Mouse (Mus musculus): Measurements from ENCODE around the gene Tesc.

Tesc gene

DNA sequence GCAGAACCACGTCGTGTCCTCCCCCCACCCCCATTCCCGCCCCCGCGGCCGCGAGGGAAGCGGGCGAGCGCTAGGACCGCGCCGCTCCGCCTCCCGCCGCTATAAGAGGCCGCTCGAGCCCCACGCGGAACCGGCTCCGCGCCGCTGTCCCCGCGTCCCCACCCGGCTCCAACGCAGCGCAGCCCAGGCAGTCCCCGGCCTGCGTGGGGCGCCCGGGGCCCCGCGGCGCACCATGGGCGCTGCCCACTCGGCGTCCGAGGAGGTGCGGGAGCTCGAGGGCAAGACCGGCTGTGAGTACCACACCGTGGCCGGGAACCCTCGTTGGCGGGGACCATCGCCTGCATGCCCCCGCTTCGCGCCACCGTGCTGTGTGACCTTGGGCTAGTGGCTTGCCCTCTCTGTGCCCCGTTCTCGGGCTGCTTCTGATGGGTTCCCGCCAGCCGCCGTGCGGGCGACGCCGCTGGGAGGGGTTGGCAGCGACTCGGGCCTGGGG, at the start of gene Tesc:
Tesc (plus strand) TSS at position 46 of the 493 bp plus-strand sequence.
- DNase-seq (ENCODE audit: low read depth) = no peak

DNA sequence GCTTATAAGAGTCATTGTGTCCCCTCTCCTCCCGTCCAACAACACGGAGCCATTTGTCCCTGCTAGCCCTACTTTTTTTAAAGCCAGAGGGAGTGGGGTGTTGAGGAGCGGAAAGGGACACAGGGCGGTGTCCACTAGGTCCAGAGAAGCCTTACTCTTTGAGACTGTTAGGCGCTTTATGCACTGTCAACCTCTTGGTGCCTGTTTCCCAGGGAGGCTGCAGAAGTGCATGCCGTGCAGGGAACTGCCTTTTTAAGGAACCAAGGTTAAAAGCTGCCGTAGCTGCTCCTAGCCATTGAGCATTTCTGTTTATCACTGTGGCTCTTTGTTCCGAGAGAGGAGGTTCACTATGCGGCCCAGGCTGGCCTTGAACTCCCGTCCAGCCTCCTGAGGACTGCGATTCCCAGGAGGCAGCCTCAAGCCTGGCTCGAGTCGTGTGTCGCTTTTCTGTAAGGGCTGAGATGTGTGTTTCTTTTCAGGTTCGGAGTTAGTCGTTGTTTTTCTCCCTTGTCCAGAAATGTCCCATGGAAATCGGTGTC, 49.3 kb upstream of the Tesc start:
- no peak for DNase-seq (ENCODE audit: low read depth)

DNA sequence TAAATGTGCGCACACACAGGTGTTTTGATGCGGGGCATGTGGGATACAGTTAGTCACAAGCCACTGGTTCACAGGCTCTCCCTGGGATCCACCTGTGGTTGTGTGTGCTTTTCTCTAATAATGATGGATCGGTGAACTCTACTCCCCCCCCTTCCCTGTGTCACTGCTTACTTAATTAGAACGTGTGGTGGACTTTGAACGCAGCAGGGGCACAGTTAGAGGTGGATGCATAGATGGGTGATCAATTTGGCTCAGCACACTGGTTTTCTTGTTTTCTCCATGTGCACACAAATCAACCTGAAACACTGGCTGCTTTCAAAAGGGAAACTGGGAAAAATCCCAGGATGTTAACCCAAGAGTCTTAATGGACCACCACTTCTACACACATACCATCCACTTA, 48.5 kb upstream of the Tesc start:
- no peak for DNase-seq (ENCODE audit: low read depth)

DNA sequence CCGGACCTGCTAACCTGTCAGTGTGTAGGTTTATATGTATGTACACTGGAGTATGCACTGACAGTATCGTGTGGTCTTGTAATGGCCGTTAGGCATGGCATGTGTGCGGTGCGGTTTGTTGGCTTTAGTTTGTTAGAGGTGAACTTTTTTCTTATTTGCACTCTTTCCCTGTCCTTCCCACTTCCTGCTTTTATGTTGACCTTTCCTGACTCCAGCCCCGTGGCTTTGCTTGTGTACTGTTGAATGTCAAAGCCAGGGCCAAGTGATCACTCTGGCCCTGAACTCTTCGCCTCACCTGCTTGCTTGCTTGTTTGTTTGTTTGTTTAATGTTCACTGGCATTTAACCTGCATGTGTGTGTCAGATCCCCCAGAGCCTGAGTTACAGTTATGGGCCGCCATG, 46.6 kb upstream of the Tesc start:
- DNase-seq (ENCODE audit: low read depth) = no peak

DNA sequence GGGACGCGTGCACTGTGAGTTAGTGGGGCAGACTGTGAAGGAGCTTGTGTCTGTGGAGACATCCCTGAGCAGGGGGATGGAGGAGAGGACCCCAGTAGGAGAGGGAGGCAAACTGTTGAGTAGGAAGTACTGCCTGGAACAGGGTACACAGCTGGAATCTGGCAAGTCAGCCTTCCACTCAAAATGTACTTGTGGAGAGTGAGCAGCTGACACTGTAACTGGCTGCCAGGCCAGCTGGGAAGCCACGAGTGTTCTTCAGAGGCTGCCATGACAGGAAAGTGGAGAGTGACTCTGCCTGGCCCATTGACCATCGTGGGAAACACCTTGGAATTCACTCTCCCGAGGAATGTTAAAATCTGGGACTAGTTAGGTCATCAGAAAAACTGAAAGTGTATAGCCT, 45.6 kb upstream of the Tesc start:
- DNase-seq (ENCODE audit: low read depth) = no peak

DNA sequence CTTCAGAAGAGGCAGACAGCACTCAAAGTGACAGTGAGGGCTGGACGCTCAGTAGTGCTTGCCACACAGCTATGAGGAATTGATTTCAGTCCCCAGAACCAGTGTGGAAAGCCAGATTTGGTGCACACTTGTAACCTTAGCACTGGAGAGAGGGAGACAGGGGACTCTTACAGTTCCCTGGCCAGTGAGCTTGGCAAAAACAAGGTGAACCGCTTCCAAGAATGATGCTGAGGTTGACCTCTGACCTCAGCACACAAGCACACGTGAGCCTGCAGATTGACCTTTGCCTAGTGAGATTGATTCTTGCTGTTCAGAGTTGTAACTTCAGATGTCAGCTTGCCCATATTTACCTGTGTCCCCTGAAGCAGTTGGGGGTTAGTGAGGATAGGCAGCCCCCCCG, 41.2 kb upstream of the Tesc start:
- no peak for DNase-seq (ENCODE audit: low read depth)

DNA sequence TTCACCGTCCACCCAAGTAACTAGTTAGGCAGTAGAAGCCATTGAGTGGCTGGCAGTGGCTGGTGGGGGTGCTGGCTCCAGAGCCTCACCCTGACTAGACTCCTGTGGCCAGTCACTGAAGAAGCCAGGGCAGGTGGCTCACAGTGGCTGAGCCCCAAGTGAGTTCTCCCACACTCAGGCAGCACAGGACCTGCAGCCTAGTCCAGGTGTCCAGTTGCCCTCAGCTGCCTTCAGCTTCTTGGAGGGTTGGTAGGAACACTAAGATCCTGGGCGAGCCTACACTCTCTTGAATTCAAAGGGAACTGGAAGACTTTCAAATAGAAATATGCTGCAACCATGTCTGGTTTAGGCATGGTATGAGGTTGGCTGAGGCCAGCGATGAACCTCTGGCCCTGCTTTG, 39.7 kb upstream of the Tesc start:
- no peak for DNase-seq (ENCODE audit: low read depth)

DNA sequence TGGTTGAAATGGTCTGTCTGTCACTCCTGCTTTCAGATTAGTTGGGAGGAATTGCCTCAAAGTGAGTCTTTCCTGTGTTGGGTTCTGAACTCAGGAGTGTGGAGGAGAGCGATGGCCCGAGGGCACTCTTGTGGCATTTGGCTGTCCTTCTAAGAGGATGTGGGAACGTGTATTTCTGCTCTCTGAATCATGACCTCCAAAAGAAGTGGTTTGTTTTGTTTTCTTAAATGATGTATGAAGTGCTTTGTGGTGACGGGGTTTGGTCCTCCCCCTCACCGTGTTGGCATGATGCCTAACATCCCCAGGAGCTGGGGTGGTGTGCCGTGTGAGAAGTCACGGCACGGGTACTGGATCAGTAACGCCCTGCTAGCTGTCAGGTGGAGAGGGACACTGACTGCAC, 39.2 kb upstream of the Tesc start:
- DNase-seq (ENCODE audit: low read depth) = no peak

DNA sequence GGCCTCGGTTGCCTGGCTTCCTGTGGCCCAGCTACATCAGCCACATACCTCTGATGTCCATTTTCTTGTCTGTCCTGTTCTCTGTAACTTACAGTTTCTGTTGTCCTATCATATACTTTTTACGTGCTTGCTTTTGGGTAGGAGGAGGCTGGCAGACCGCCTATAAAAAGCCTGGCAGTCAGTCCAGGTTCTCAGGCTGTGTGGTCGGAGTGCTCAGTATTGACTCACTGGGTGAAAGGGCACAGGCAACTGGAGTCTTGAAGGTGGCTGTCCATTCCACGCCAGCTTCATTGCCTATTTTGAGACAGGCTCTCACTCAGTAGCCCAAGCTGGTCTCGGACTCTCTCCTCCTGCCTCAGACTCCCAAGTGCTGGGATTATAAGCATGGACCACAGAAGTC, 37.8 kb upstream of the Tesc start:
- no peak for DNase-seq (ENCODE audit: low read depth)

DNA sequence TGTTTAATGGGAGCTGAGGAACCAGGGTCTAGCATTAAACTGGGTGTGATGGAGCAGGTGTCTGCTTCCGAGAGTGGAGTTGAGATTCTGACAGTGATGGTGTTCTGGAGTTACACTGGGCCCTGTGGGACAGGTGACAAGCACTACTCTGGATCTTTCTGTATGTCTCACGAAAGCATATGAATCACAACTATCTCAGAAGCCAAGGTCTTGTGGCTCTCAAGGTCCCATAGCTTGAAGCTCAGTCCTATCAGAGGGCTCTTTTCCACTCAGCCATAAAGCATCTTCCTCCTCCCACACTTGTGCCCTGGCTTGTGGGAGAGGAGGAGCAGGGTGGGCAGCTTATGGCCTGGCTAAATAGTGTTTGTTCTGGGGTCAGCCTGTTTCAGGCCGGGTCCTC, 36.6 kb upstream of the Tesc start:
- no peak for DNase-seq (ENCODE audit: low read depth)

DNA sequence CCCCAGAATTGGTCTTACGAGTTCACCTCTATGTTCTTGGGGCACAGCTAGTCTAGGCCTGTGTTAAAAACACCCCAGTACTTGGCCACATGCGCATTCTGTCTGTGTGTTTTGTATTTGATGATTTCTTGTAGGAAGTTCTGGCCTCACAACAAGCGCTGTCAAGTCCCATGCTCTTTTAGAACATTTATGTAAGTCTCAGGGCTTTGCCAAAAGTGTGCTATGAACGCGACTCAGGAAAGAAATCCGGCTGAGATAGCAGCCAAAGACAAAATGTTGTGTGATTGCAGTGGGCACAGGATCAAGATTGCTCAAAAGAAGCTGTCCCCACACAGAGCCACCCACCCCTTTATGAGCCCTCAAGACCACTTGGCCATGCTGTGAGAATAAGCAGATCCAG, 34.0 kb upstream of the Tesc start:
- no peak for DNase-seq (ENCODE audit: low read depth)

DNA sequence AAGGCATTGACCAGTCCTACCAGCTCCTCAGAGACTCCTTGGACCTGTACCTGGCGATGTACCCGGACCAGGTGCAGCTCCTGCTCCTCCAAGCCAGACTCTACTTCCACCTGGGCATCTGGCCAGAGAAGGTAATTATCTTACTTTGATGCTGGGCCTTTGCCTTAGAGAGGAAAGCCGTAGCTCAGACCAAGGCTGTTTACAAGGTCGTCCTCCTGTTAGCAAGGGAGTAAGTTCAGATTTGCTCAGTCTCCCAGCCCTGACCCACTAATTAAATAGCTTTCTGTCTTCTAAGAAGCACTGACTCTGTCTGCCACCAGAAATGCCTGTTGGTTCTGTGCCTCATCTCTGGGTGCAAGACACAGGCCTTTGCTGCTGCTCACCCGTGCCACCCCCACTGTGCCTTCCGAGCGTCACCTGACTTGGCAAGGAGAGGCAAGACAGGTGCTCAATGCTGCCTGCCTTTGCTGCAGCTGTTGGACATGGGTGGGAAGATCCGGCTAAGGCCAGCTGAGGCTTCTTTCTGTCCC, 32.1 kb upstream of the Tesc start:
- no peak for DNase-seq (ENCODE audit: low read depth)

DNA sequence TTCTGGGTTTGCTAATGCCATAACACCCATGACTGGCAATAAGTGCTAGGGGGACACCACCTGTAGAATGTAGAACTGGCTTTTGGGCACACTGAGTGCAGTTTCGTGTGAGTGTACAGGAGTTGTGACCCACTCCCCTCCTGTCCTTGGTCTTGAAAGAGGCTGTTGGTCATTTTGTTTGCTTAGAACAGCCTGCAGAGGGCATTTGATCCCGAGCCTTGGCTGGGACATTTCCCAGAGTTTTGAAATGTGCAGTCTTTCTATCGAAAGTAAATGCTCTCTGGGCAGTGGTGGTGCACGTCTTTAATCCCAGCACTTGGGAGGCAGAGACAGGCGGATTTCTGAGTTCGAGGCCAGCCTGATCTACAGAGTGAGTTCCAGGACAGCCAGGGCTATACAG, 31.6 kb upstream of the Tesc start:
- DNase-seq (ENCODE audit: low read depth) = no peak

DNA sequence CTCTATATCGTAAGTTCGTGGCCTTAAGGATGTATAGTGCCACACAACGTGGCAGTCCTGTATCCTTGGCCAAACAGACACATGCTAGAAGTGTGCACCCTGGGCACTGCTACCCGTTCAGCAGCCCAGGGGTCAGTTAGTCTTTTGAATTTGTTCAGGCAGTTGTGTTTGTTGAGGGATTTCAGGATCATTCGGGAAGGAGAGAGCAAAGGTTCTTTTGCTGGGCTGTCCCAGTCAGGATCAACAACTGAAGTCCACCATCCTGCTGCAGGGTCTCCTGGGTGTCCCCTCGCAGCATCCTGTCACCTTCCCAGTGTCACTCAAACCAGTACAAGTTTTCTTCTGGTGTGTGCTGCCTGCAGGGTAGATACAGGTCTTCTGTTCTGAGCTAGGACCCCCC, 31.0 kb upstream of the Tesc start:
- DNase-seq (ENCODE audit: low read depth) = no peak

DNA sequence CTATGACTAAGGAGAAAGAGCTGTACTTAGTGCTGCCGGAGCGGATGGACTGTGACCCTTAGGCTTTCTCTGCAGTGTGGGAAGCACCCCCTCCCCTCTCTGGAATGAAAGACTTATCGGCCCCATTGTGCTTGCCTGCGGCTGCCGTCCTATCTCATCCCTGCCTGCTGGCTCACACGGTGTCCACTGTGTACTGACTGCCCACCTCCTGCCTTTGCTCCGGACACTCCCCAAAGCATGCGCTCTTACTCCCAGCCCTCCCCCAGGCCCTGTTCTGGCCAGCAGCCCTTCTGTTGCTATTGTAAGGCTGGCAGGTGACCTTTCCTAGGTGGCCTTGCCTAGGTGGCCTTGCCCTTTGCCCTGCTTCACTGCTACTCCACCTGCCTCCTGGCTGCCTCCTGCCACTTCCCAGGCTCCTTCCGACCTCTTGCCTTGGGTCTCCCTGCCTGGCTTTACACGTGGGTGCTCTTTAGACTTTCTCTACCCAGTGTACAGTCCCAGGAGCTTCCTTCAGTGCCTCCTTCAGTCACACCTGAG, 30.0 kb upstream of the Tesc start:
- no peak for DNase-seq (ENCODE audit: low read depth)

DNA sequence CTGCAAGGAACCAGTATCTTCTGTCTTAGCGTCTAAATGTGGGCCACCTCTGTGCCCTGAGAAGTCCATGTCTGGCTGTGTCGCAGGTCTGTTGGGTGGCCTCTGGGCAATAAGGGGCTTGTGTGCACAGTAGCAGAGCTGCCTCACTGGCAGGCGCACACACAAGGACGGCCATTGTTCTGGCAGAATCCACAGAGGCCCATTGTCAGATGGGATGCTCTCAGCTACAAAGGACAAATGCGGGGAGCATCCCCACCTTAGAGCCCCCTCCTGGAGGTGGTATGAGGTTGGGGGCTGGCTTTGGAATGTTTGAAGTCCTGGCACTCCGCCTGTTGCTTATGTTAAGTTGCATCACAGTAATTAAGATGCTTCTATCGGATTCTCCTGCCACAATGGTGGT, 28.5 kb upstream of the Tesc start:
- DNase-seq (ENCODE audit: low read depth) = no peak

DNA sequence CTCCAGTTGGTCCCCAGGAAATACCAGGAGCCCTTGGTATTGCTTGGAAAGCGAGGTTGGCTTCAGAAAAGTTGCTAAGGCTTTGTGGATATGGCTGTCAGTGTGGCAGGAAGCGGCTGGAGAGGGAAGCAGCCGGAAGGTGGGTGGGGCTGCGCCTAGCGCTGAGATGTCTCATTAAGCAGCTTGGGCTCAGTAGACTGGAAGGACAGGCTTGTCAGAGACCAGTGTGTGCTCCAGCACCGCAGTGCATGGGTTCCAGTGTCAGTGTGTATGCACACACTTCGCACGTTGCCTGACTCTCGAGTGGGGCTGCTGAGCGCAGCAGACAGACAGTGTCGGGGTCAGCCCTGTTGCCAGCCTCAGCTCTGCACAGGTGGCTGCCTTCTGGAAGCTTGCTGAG, 28.0 kb upstream of the Tesc start:
- no peak for DNase-seq (ENCODE audit: low read depth)

DNA sequence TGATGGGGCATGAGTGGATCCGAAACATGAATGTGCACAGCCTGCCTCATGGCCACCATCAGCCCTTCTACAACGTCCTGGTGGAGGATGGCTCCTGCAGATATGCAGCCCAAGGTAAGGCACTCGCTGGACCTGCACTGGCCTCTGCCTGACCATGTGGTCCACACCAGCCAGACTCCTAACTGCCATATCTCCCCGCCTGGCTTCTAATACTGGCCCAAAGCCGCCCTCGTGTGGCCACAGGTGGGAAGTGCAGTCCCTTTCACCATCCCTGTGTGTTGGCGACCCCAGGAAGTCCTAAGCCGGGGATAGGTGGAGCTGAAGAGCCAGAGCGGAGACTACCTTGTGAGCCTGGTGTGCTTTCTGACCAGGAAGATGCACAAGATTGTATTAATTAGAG, 25.5 kb upstream of the Tesc start:
- peak; percentile 29 for DNase-seq (ENCODE audit: low read depth)

DNA sequence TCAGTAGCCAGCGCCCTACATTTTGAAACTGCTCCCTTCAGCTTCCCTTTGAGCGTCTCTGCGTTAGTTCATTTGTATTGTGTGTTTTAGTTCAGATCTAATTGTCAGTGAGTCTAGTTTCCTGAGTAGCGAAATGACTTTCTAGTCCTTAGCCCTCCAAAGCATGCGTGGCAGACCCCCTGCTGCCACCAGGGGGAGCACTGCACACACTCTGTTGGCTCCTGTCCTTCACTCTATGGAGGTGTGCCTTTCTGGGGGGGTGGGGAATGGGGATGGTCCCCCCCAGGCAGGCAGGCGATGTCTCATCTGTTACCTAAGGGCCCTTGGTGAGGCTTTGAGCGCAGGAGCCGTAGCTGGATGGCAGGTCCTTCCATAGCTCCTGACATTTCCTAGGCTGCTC, 22.9 kb upstream of the Tesc start:
- DNase-seq (ENCODE audit: low read depth) = peak; percentile 20

DNA sequence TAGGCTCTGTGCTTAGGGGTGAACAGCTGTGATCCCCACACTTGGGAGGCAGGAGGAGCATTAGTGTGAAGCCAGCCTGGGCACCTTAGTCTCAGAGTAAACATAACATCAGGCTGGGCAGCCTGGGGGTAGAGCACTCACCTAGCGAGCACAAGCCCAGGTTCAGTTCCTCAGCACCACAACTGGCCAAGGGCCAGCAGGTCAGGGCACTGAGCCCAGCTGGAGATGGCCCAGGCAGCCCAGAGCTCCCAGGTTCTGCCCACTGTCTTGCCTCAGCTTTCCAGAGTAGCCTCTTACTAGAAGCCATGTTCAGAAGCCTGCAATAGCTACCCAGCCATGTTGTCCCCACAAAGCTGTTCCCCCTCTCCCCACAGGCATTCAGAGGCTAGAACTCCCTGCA, 21.8 kb upstream of the Tesc start:
- DNase-seq (ENCODE audit: low read depth) = no peak

DNA sequence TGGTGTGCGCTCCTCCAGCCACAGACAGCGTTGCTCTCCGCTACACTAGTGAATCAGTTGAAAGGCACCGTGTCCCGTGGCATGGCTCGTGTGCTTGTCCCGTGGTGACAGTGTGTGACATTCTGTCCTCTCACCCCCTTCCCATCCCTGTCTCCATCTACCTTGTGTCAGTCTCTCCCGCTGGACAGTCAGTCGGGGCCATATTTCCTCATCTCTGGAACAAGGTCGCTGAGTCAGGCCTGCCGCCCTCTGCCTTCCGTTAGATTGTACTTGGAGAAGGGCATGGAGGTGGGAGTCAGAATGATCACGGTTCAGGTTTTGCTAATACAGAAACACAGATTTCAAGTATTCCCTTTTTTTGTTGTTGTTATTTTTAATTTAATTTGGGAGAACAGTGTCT, 19.2 kb upstream of the Tesc start:
- DNase-seq (ENCODE audit: low read depth) = no peak

DNA sequence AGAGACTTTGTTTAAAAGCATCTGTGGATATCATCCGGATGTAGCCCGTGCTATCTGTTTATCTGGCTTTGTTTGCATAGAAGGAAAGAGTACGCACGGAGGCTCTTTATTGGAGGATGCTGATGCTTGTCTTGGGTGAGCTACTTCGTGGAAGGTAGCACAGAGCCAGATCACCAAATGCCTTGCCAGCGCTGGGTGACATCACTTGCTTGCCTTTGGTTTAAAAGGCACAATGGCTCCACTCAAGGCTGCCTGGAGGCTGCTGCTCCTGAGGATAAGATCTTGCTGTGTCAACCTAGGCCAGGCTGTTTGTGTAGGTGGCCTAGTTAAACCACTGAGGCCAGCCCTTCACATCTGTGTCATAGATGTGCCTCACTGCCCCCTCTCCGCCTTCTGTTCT, 16.7 kb upstream of the Tesc start:
- DNase-seq (ENCODE audit: low read depth) = no peak

DNA sequence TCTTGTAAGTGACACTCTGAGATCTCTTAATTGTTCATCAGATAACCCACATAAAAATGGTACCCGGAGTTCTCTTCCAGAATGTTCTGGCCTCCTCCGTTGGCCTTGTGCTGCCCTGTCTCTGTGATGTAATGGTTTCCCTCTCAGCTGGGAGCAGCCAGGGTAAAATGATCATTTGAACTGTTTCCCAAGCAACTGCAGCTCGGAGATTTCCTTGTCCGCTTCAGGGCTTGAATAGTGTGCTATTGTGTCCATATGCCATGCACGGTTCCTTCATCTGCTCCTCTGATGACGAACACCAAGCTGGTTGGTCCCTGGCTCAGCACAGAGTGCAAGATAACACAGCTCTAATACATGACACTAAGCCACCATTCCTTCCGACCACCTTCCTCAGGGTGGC, 15.7 kb upstream of the Tesc start:
- no peak for DNase-seq (ENCODE audit: low read depth)

DNA sequence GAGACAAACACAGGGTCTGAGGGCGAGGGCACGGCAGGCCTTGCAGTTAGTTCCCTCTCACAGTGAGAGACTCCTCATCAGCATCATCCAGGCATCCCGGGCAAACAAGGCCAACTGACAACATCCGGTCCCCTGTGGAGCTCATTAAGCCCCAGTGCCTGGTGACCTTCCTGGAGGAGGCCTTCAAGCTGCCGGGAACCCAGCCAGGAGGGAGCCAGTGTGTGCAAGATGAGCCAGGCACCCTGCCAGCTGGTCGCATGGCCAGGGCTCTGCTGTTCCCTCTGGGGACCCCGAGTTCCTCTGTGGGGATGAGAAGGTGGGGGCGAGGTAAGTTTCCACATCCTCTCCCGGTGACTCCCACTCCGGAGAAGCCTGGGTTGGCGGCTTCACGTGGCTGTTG, 12.5 kb upstream of the Tesc start:
- DNase-seq (ENCODE audit: low read depth) = no peak
